Mouse (Mus musculus) lung, postnatal 0 days (tissue): ENCODE results near the gene Smpd2. TPM values are rescaled to one million over a fixed set of nuclear protein-coding genes. Genes with fewer than 3 reads are reported as not detected.

Experiments
- ATAC-seq: fragments of 200-750 bp; cut with Nextera tagmentation; 2 replicates; pipeline ENCODE4 v1.8.0; 2017; ENCODE audit warnings: moderate library complexity
- DNase-seq: peaks from one replicate; pipeline ENCODE4 v3.0.0-alpha.2; 2016; ENCODE audit warnings: low spot score
- H3K27ac ChIP-seq: fragments of 300-500 bp; sonication (generic); 2 replicates; pipeline ENCODE4 v1.5.1; 2014; ENCODE audit warnings: antibody characterized with exemption, mild to moderate bottlenecking, low read length, mixed read lengths
- H3K27me3 ChIP-seq: fragments of 300-500 bp; sonication (generic); replicated peaks from 2 replicates; pipeline ENCODE4 v1.6.1; 2014; ENCODE audit warnings: low read length, mixed read lengths; ENCODE audit not compliant: insufficient read depth
- H3K36me3 ChIP-seq: fragments of 300-500 bp; sonication (generic); 2 replicates; pipeline ENCODE4 v1.6.1; 2014; ENCODE audit warnings: low read length, mixed read lengths; ENCODE audit not compliant: insufficient read depth
- H3K4me1 ChIP-seq: fragments of 300-500 bp; sonication (generic); 2 replicates; pipeline ENCODE4 v1.6.1; 2014; ENCODE audit warnings: antibody characterized with exemption, low read depth, low read length, mixed read lengths; ENCODE audit not compliant: insufficient read depth
- H3K4me2 ChIP-seq: fragments of 300-500 bp; sonication (generic); replicated peaks from 2 replicates; pipeline ENCODE4 v1.6.1; 2014; ENCODE audit warnings: low read depth, mild to moderate bottlenecking, low read length, moderate library complexity, mixed read lengths
- H3K4me3 ChIP-seq: fragments of 300-500 bp; sonication (generic); 2 replicates; pipeline ENCODE4 v1.5.1; 2014; ENCODE audit warnings: low read depth, low read length
- H3K9ac ChIP-seq: fragments of 300-500 bp; sonication (generic); replicated peaks from 2 replicates; pipeline ENCODE4 v1.6.1; 2014; ENCODE audit warnings: low read depth, mild to moderate bottlenecking
- H3K9me3 ChIP-seq: fragments of 300-500 bp; sonication (generic); 2 replicates; pipeline ENCODE4 v1.6.1; 2016; ENCODE audit warnings: low read length, mixed read lengths
- CTCF ChIP-seq: IDR thresholded peaks from 2 replicates; pipeline ENCODE4 v1.5.1; 2016; ENCODE audit warnings: antibody characterized with exemption, mild to moderate bottlenecking
- EP300 ChIP-seq: IDR thresholded peaks from 2 replicates; pipeline ENCODE4 v1.6.1; 2016; ENCODE audit warnings: antibody characterized with exemption, mild to moderate bottlenecking, control low read depth
- WGBS: fragments of 180-500 bp; shearing (Covaris S2); extraction: QIAGEN DNeasy Blood & Tissue Kit; methylation state at CpG from one replicate; pipeline ENCODE4 v1.1.7; 2014; 5-methylcytosine and 5-hydroxymethylcytosine counted together
- polyA plus RNA-seq: library from polyadenylated mRNA; unstranded; fragments of >200 nt; fragmentation: Nextera tagmentation; extraction: Ambion mirVana; gene quantifications from 2 replicates; pipeline ENCODE4 v1.2.1, GENCODE M21; 2015

Smpd2 gene
- polyA plus RNA-seq, 1 experiment from 2014 or later: 58.6 TPM

- no peak overlapping the region for H3K9ac ChIP-seq
- H3K4me1 ChIP-seq: no peaks in the 10 kb centered on the region
- 0 out of 2 replicates have a peak, but pooled peaks cover 9% of the 10 kb centered on the region for H3K36me3 ChIP-seq
- DNase-seq (no peak), ATAC-seq (no peak)
- no peaks in the 10 kb centered on the region for H3K9me3 ChIP-seq
- no peak overlapping the region for H3K4me2 ChIP-seq
- WGBS: 92% methylated on average over 9 of the region's 9 CpGs
- H3K27ac ChIP-seq: no peak overlapping the region
- no peaks in the 10 kb centered on the region for H3K27me3 ChIP-seq
- no peak overlapping the region for H3K4me3 ChIP-seq
- TF ChIP-seq EP300 (no peak), CTCF (no peak)
Measured at GRCm38 (mm10) chr10:41451656-41452055, 38.5 kb downstream of the Smpd2 start.

- ATAC-seq (peak; percentile 15), DNase-seq (peak; percentile 64)
- no peaks in the 10 kb centered on the region for H3K4me1 ChIP-seq
- H3K9me3 ChIP-seq: no peaks in the 10 kb centered on the region
- no peak for TF ChIP-seq EP300
- TF ChIP-seq CTCF: no peak
- H3K36me3 ChIP-seq: 0 out of 2 replicates have a peak, but pooled peaks cover 6% of the 10 kb centered on the region
- H3K4me3 ChIP-seq: peak overlapping the region; percentile 91
- peak overlapping the region; percentile 93 for H3K9ac ChIP-seq
- H3K27me3 ChIP-seq: no peaks in the 10 kb centered on the region
- H3K4me2 ChIP-seq: peak overlapping the region; percentile 77
- WGBS: 43% methylated on average over 18 of the region's 18 CpGs
- peak overlapping the region; percentile 92 for H3K27ac ChIP-seq
Measured at GRCm38 (mm10) chr10:41450780-41451522, 39.2 kb downstream of the Smpd2 start.

- Histone ChIP-seq H3K9ac (peak within 1 kb of the TSS; percentile 93), H3K4me3 (peak within 1 kb of the TSS; percentile 91), H3K27me3 (no peaks in the 10 kb centered on the region), H3K27ac (peak within 1 kb of the TSS; percentile 92), H3K4me1 (no peaks in the 10 kb centered on the region), H3K36me3 (0 out of 2 replicates have a peak, but pooled peaks cover 4% of the 10 kb centered on the region), H3K9me3 (no peaks in the 10 kb centered on the region), H3K4me2 (peak within 1 kb of the TSS; percentile 77)
- 2% methylated on average over 43 of the region's 49 CpGs for WGBS
- ATAC-seq: peak; percentile 98
- DNase-seq: peak; percentile 97
- TF ChIP-seq EP300: peak; percentile 69; the same call in 1 of the 2 replicates
- no peak for TF ChIP-seq CTCF
Measured at GRCm38 (mm10) chr10:41450137-41450670, 40.0 kb downstream of the Smpd2 start, which contains the start of gene Zbtb24. Zbtb24 (plus strand) TSS chr10:41450383.

GRCm38 (mm10) chr10:41449684-41450083, 40.5 kb downstream of the Smpd2 start:
- Histone ChIP-seq H3K27ac (peak overlapping the region; percentile 92), H3K27me3 (no peaks in the 10 kb centered on the region), H3K4me1 (no peaks in the 10 kb centered on the region), H3K4me2 (peak overlapping the region; percentile 77), H3K4me3 (peak overlapping the region; percentile 91), H3K36me3 (no peaks in the 10 kb centered on the region), H3K9ac (peak overlapping the region; percentile 93; the same call in 1 of the 2 replicates), H3K9me3 (no peaks in the 10 kb centered on the region)
- ATAC-seq: peak; percentile 44
- DNase-seq: no peak
- no peak for TF ChIP-seq CTCF
- no peak for TF ChIP-seq EP300
- 10% methylated on average over 14 of the region's 14 CpGs for WGBS

GRCm38 (mm10) chr10:41448216-41448615, 42.0 kb downstream of the Smpd2 start:
- Histone ChIP-seq H3K4me3 (no peak overlapping the region), H3K27ac (no peak overlapping the region), H3K4me1 (no peaks in the 10 kb centered on the region), H3K9me3 (no peaks in the 10 kb centered on the region), H3K27me3 (no peaks in the 10 kb centered on the region), H3K9ac (no peak overlapping the region), H3K4me2 (no peak overlapping the region), H3K36me3 (no peaks in the 10 kb centered on the region)
- ATAC-seq: no peak
- 77% methylated on average over 1 of the region's 1 CpGs for WGBS
- no peak for TF ChIP-seq CTCF
- no peak for TF ChIP-seq EP300
- DNase-seq: no peak

Other genes starting within 250 kb of the Smpd2 start
- 16.1 and 18.1 TPM in 2 replicates for gene Fig4, start 187.1 kb downstream of the Smpd2 start, polyA plus RNA-seq
- 0.87 and 0.99 TPM in 2 replicates for gene Ak9, start 186.4 kb downstream of the Smpd2 start, polyA plus RNA-seq
- 14.6 and 14.8 TPM in 2 replicates for gene Zbtb24, start 40.0 kb downstream of the Smpd2 start, polyA plus RNA-seq
- gene Mical1, start 14.1 kb downstream of the Smpd2 start, polyA plus RNA-seq: 22.8 and 27.9 TPM in 2 replicates
- gene Ppil6, start 70 bp upstream of the Smpd2 start, polyA plus RNA-seq: 11.1 and 11.7 TPM in 2 replicates
- gene Cd164, start 29.0 kb upstream of the Smpd2 start, polyA plus RNA-seq: 130 and 135 TPM in 2 replicates
- 2.2 and 3.0 TPM in 2 replicates for gene Ccdc162, start 226.3 kb upstream of the Smpd2 start, polyA plus RNA-seq